Mouse (Mus musculus) embryonic fibroblast, embryonic 13.5 days (primary cell): Measurements from ENCODE around the gene Grm1. TPM values are rescaled to one million over a fixed set of nuclear protein-coding genes. Genes with fewer than 3 reads are reported as not detected.

Experiments used
- H3K27ac ChIP-seq: 2 replicates; pipeline ENCODE4 v1.5.1; 2012; ENCODE audit warnings: low read length, control low read depth, inconsistent platforms; ENCODE audit not compliant: insufficient read depth
- H3K4me1 ChIP-seq: 2 replicates; pipeline ENCODE4 v1.6.1; 2011; ENCODE audit warnings: low read length; ENCODE audit not compliant: control insufficient read depth, insufficient read depth
- H3K4me3 ChIP-seq: 2 replicates; pipeline ENCODE4 v1.5.1; 2011; ENCODE audit warnings: mild to moderate bottlenecking, control low read depth, low read length; ENCODE audit not compliant: insufficient read depth
- CTCF ChIP-seq: IDR thresholded peaks from 2 replicates; pipeline ENCODE4 v1.5.1; 2011; ENCODE audit warnings: mild to moderate bottlenecking, control low read depth, low read length, moderate library complexity, borderline replicate concordance; ENCODE audit not compliant: insufficient read depth
- POLR2A ChIP-seq: IDR thresholded peaks from 2 replicates; pipeline ENCODE4 v1.6.1; 2011; ENCODE audit warnings: low read depth, mild to moderate bottlenecking, control low read depth, low read length, moderate library complexity
- polyA plus RNA-seq: library from polyadenylated mRNA; stranded (reverse); fragments of >200 nt; gene quantifications from 2 replicates; pipeline ENCODE4 v1.2.4, GENCODE M21; 2011; ENCODE audit warnings: low read depth; ENCODE audit not compliant: missing spikeins, insufficient read length

Gene Grm1
- polyA plus RNA-seq, 1 experiment: not detected

DNA sequence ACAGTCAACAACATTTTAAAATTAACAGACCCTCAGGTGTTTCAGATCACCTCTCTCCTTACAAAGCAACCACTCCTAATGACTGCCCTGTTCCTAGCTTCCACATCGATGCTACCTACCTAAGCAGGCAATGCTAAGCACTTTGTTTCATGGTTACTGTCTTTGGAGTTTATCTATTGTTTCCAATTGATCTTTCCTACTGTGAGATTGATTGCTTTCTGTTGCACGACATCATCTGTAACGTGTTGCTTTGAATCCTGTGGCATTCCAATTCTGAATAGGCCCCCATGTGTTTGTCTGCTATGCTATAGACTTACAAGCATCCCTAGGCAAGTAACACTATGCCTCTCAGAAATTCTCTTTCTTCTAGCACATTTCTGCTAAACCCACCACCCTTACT is 90.4 kb downstream of the Grm1 start:
- Histone ChIP-seq H3K27ac (no peak overlapping the region), H3K4me3 (no peak overlapping the region), H3K4me1 (no peaks in the 10 kb centered on the region)
- TF ChIP-seq CTCF (no peak), POLR2A (no peak)

DNA sequence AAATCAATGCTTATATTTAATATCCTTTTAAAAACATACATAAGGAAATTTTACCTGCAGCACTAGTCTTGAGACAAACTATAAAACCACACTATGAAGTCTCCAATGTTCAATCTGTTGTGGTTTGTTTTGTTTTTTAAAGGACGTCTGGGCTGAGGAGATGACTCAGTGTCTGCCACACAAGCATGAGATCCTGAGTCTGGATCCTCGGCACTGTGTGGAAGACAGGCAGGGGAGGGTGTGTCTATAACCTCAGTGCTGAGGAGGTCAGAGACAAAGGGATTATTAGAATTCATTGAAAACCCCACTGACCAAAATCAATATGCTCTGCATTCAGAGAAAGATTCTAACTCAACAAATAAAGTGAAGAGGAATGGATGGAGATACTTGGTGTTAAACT is 110.8 kb downstream of the Grm1 start:
- no peak overlapping the region for H3K4me3 ChIP-seq
- no peaks in the 10 kb centered on the region for H3K4me1 ChIP-seq
- no peak overlapping the region for H3K27ac ChIP-seq
- TF ChIP-seq CTCF (no peak), POLR2A (no peak)

DNA sequence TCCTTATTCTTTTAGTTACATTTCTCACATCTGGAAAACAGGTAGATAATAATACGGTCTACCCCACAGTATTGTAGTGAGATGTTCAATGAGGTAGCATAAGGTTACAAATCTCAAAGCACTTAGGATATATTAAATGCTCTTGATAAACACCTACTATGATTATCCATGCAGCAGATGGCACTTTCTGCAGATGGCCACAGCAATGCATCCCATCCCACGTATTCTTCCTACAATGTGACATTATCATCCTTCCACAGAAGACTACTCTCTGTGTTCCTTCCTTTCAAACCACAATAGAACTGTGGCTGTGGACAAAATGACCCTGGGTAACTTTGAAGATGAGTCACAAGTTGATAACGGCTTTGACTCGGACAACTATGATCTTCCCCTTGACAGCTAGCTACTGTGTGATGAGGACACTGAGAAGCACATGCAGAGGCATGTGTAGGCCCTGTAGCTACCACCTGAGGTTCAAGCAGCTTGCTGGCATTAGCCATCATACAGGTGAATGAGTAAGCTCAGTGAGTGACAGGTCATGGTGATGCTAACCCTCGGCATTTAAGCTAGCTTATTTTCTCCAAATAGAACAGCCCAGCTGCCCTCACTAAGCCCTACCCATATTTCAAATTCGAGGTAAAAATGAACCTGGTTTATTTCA is 117.5 kb downstream of the Grm1 start:
- Histone ChIP-seq H3K27ac (no peak overlapping the region), H3K4me3 (no peak overlapping the region), H3K4me1 (no peaks in the 10 kb centered on the region)
- TF ChIP-seq POLR2A: no peak

DNA sequence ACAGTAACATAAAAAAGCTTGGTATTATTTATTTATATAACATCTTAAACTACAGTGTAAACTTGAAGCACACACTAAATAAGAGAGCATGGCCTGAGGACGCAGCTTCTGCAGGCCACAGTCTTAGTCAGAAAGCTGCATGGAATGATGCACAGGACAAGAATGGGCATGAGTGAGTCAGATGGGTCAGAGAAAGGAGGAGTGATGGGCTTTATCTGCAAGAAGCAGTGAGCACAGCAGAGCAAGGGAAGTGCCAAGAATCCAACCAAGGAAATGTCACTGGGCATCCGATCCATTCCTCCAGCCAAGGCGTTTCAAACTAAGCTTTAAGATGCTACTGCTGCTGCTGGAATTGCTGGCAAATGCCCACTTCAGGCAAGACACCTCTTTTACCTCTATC is 131.6 kb downstream of the Grm1 start:
- Histone ChIP-seq H3K4me3 (no peak overlapping the region), H3K27ac (no peak overlapping the region), H3K4me1 (peaks cover 3% of the 10 kb centered on the region; the same call in 1 of the 2 replicates)
- TF ChIP-seq POLR2A (no peak), CTCF (no peak)

DNA sequence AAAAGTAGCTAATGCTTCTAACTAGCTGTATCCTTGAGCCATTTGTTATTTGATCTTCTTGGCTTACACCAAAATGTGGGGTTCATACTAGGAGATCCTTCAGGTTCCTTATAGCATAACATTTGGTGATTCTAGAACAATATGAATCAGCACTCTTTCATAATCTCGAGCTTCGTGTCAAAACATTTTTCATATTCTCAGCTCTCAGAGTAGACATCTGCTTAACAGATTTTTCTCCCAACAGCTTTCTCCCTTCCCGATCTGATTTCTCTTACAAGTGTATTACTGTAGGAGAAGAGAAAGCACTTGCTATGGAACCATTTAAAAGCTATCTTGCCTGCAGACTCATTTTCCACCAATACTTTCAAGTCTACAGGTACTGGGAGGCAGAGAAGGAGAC is 133.0 kb downstream of the Grm1 start:
- peaks cover 3% of the 10 kb centered on the region; the same call in 1 of the 2 replicates for H3K4me1 ChIP-seq
- no peak overlapping the region for H3K4me3 ChIP-seq
- TF ChIP-seq POLR2A (no peak), CTCF (no peak)
- H3K27ac ChIP-seq: no peak overlapping the region

DNA sequence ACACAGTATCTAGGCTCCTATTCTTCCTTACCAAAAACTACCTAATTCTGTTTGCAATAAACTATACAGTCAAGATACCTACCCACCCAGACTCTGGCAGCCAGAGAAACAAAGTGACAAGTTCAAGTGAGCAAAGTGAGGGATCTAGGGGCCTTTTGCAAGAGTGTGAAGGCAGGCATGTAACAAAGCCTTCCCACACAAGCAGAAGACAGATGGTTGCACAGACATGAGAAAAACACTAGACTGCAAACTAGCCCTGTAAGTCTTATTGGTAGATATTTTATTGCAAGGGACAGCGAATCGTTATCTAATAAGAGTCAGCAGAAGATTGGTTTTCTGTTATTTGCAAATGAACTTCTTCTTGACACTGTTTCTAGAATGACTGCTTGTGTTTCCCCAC is 134.6 kb downstream of the Grm1 start:
- Histone ChIP-seq H3K4me3 (no peak overlapping the region), H3K4me1 (peaks cover 3% of the 10 kb centered on the region; the same call in 1 of the 2 replicates), H3K27ac (no peak overlapping the region)
- no peak for TF ChIP-seq POLR2A
- no peak for TF ChIP-seq CTCF

DNA sequence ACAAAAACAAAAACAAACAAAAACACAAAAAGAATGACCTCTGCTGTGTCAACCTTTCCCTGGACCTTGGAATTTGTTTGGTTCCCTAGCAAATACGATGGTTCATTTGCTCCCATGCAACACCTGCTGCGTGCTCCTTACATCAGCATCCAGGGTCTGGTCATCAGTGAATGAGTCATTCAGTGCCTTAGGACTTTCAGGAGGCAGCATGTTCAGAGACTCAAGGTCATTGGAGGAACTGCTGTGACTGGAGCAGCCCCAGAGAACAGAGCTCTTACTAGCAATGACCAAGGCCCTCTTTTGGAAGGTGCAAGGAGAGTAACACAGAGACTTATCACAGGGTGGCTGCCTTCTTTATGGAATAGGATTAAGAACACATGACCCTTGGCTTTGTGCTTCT is 138.2 kb downstream of the Grm1 start:
- Histone ChIP-seq H3K4me1 (no peaks in the 10 kb centered on the region), H3K4me3 (no peak overlapping the region), H3K27ac (no peak overlapping the region)
- TF ChIP-seq POLR2A (no peak), CTCF (no peak)

DNA sequence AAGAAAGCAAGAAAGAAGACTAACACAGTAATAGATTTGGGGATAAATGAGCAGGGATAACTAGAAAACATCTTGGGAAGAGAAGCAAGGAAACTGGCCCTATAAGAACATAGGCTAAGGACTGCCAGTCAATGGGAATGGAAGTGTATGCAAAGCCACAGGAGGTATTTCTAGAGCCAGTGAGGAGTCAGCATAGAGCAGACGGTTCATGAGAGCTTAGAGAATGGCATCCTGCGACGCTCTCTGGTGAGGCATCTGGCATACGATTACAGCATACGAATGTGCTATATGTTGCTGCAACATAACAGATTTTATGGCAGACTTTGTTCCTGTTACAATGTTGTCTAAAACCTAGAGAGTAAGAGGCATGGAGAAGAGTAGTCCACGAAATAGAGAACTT is 139.9 kb downstream of the Grm1 start:
- Histone ChIP-seq H3K4me1 (no peaks in the 10 kb centered on the region), H3K27ac (no peak overlapping the region), H3K4me3 (no peak overlapping the region)
- TF ChIP-seq CTCF (no peak), POLR2A (no peak)

DNA sequence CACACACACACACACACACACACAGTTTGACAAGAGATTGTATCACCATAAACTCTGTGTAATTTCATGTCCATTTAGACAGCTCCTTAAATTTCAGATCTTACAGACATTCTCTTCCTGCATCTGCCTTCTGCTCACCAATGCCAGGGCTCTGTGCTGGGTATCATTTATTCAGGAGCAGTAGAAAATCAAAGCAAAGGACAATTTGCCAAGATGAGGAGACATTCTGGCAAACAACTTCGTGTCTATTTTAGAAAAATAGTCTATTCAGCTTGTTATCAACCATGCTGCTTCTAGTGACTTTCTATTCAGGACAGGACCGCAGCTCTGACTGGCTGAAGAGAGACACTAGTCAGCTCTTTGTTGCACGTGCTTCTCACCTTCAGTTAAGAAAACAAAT is 146.3 kb downstream of the Grm1 start:
- Histone ChIP-seq H3K4me1 (no peaks in the 10 kb centered on the region), H3K27ac (no peak overlapping the region), H3K4me3 (no peak overlapping the region)
- TF ChIP-seq POLR2A (no peak), CTCF (no peak)

DNA sequence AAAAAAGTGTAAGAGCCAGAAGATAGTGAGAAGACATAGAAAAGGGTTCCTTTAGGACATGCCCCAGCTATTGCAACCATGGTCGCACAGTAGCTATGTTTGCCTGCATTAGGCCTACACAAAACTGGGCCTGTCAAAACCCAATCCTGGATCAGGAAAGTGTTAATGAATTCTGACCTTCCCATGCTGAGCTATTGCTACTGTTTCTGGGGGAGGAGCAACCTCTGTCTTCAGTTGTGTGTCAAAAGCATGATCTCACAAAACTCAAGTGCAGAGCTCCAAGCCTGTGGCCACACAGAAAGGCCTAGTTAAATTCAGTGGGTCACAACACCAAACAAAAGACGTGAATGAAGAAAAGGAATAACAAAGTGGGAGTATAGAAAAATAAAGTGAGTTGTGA is 152.5 kb downstream of the Grm1 start:
- no peak for TF ChIP-seq CTCF
- no peak for TF ChIP-seq POLR2A
- no peaks in the 10 kb centered on the region for H3K4me1 ChIP-seq
- H3K4me3 ChIP-seq: no peak overlapping the region

More for the DNA sequence above, 152.5 kb downstream of the Grm1 start:
- no peak overlapping the region for H3K27ac ChIP-seq
